Mouse (Mus musculus) large intestine, adult 2 months (tissue): Measurements from ENCODE around the gene Fam214a. TPM values are rescaled to one million over a fixed set of nuclear protein-coding genes. Genes with fewer than 3 reads are reported as not detected.

ENCODE experiments used
- DNase-seq: peaks from one replicate; pipeline ENCODE4 v3.0.0-alpha.2; 2012; ENCODE audit warnings: low read depth, low spot score
- WGBS: fragments of 180-500 bp; shearing (Covaris S2); methylation state at CpG from one replicate; pipeline ENCODE4 v1.1.7; 2018; 5-methylcytosine and 5-hydroxymethylcytosine counted together
- polyA plus RNA-seq: library from polyadenylated mRNA; depleted of rRNA; stranded (reverse); fragments of >200 nt; gene quantifications from 2 replicates; pipeline ENCODE4 v1.2.3, GENCODE M21; 2012

Fam214a gene
- polyA plus RNA-seq, 1 experiment: 3.0 TPM

- DNase-seq: no peak
- WGBS: 82% methylated on average over 8 of the region's 8 CpGs
These were observed 5.8 kb upstream of the Fam214a start for GRCm38 (mm10) chr9:74946713-74947402.

GRCm38 (mm10) chr9:74951491-74951890 lies 1.2 kb upstream of the Fam214a start:
- no peak for DNase-seq
- WGBS: 35% methylated on average over 3 of the region's 3 CpGs

- WGBS: 47% methylated on average over 5 of the region's 5 CpGs
- no peak for DNase-seq
These were observed 578 bp upstream of the Fam214a start for GRCm38 (mm10) chr9:74952106-74952505.

GRCm38 (mm10) chr9:74953265-74953958 lies 728 bp downstream of the Fam214a start:
- no peak for DNase-seq
- WGBS: 2% methylated on average over 31 of the region's 31 CpGs

GRCm38 (mm10) chr9:74953959-74954279 lies 1.2 kb downstream of the Fam214a start:
- no peak for DNase-seq

GRCm38 (mm10) chr9:74954387-74954786 lies 1.7 kb downstream of the Fam214a start:
- 58% methylated on average over 2 of the region's 2 CpGs for WGBS
- no peak for DNase-seq

More at GRCm38 (mm10) chr9:74953959-74954279, 1.2 kb downstream of the Fam214a start:
- 49% methylated on average over 2 of the region's 2 CpGs for WGBS

GRCm38 (mm10) chr9:74960630-74961029 lies 7.9 kb downstream of the Fam214a start:
- no peak for DNase-seq
- WGBS: 82% methylated on average over 6 of the region's 6 CpGs

GRCm38 (mm10) chr9:74961073-74961575 lies 8.4 kb downstream of the Fam214a start:
- DNase-seq: no peak
- WGBS: 50% methylated on average over 14 of the region's 14 CpGs

- 69% methylated on average over 2 of the region's 2 CpGs for WGBS
- DNase-seq: no peak
These were observed 11.3 kb downstream of the Fam214a start for GRCm38 (mm10) chr9:74963953-74964352.

GRCm38 (mm10) chr9:74964866-74965384 lies 12.2 kb downstream of the Fam214a start:
- no peak for DNase-seq
- WGBS: 86% methylated on average over 10 of the region's 10 CpGs

GRCm38 (mm10) chr9:74966200-74966599 lies 13.5 kb downstream of the Fam214a start:
- 66% methylated on average over 4 of the region's 4 CpGs for WGBS
- DNase-seq: no peak

GRCm38 (mm10) chr9:74968647-74969428 lies 16.2 kb downstream of the Fam214a start:
- DNase-seq: no peak
- 91% methylated on average over 8 of the region's 8 CpGs for WGBS

GRCm38 (mm10) chr9:74970591-74970990 lies 17.9 kb downstream of the Fam214a start:
- DNase-seq: no peak
- WGBS: 72% methylated on average over 1 of the region's 1 CpGs

GRCm38 (mm10) chr9:74971191-74971976 lies 18.7 kb downstream of the Fam214a start:
- 78% methylated on average over 12 of the region's 12 CpGs for WGBS
- no peak for DNase-seq

GRCm38 (mm10) chr9:74972736-74973135 lies 20.1 kb downstream of the Fam214a start:
- 86% methylated on average over 5 of the region's 5 CpGs for WGBS
- DNase-seq: no peak

GRCm38 (mm10) chr9:74973154-74973553 lies 20.5 kb downstream of the Fam214a start:
- no peak for DNase-seq
- 92% methylated on average over 4 of the region's 4 CpGs for WGBS

GRCm38 (mm10) chr9:74974758-74975157 lies 22.1 kb downstream of the Fam214a start:
- DNase-seq: no peak
- 47% methylated on average over 11 of the region's 11 CpGs for WGBS

GRCm38 (mm10) chr9:74975416-74975815 lies 22.7 kb downstream of the Fam214a start:
- no peak for DNase-seq
- 4% methylated on average over 7 of the region's 7 CpGs for WGBS

- under 1% methylated on average over 23 of the region's 23 CpGs for WGBS
- peak; percentile 69 for DNase-seq
These were observed 23.4 kb downstream of the Fam214a start for GRCm38 (mm10) chr9:74975911-74976563.
